Mouse (Mus musculus) stomach, adult 2 months (tissue): Measurements from ENCODE around the gene Tmco5. TPM values are rescaled to one million over a fixed set of nuclear protein-coding genes. Genes with fewer than 3 reads are reported as not detected.

Source experiments
- polyA plus RNA-seq: library from polyadenylated mRNA; depleted of rRNA; stranded (reverse); fragments of >200 nt; gene quantifications from 2 replicates; pipeline ENCODE4 v1.2.3, GENCODE M21; 2012; rRNA removed

The Tmco5 gene
- not detected in 2 replicates for polyA plus RNA-seq

DNA sequence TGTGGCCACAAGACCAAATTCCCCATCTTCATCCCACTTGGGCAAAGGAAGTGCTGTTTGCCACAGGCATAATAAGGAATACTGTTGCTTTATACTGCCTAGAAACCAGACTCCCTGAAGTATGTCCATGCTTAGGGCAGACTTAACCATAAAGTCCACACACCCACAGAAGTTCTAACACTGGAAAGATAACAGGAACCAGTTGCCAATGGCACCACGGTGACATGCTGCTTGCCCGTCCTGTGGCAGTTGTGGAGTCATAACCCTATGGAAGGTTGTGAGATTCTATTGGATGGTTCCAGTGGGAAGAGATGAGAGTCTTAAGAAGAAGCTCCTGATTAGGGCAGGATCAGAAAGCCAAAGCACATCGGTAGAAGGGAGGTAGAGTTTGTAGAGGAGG is at the start of gene Tmco5:
TSS of gene Tmco5 (plus strand) at position 301 of the 400 bp plus-strand sequence.

Other genes with a start within 250 kb of the Tmco5 start
- 1.4 and 1.6 TPM in 2 replicates for gene Spred1, start 242.7 kb downstream of the Tmco5 start, polyA plus RNA-seq